Mouse (Mus musculus): ENCODE data around the gene Trim69.

Gene Trim69

GRCm38 (mm10) chr2:122160680-122161079 is at the start of gene Trim69:
Gene Trim69, plus strand, starts transcription at chr2:122160700.
- peak; percentile 78 to 90 for DNase-seq

- no peak for DNase-seq
These were observed 43.6 kb upstream of the Trim69 start for GRCm38 (mm10) chr2:122116888-122117287.

GRCm38 (mm10) chr2:122117961-122118958 is 42.2 kb upstream of the Trim69 start, which contains the start of gene Spg11:
Gene Spg11, minus strand, starts transcription at chr2:122118386.
- DNase-seq, result peak; percentile 98 to 99

GRCm38 (mm10) chr2:122125680-122126572 is 34.6 kb upstream of the Trim69 start:
- no peak for DNase-seq

GRCm38 (mm10) chr2:122126765-122127347 is 33.6 kb upstream of the Trim69 start:
- no peak for DNase-seq

- DNase-seq, result no peak
These were observed 32.9 kb upstream of the Trim69 start for GRCm38 (mm10) chr2:122127635-122128034.

GRCm38 (mm10) chr2:122132078-122132477 is 28.4 kb upstream of the Trim69 start:
- DNase-seq, result no peak

- no peak for DNase-seq
These were observed 27.9 kb upstream of the Trim69 start for GRCm38 (mm10) chr2:122132618-122133017.

GRCm38 (mm10) chr2:122137839-122138465 is 22.5 kb upstream of the Trim69 start:
- no peak for DNase-seq

GRCm38 (mm10) chr2:122140815-122141214 is 19.7 kb upstream of the Trim69 start:
- no peak for DNase-seq

GRCm38 (mm10) chr2:122141332-122141967 is 19.1 kb upstream of the Trim69 start:
- DNase-seq, result no peak

GRCm38 (mm10) chr2:122143111-122143510 is 17.4 kb upstream of the Trim69 start:
- no peak for DNase-seq

- no peak for DNase-seq
These were observed 14.7 kb upstream of the Trim69 start for GRCm38 (mm10) chr2:122145756-122146155.

- peak in 1 of 2 experiments; percentile 13 for DNase-seq
These were observed 13.8 kb upstream of the Trim69 start for GRCm38 (mm10) chr2:122146687-122147086.

GRCm38 (mm10) chr2:122147508-122148241 is 12.8 kb upstream of the Trim69 start, which contains the start of gene B2m:
Gene B2m, plus strand, starts transcription at chr2:122147686.
- DNase-seq, result peak; percentile 93 to 95

- peak; percentile 78 to 83 for DNase-seq
These were observed 12.1 kb upstream of the Trim69 start for GRCm38 (mm10) chr2:122148242-122148917.

GRCm38 (mm10) chr2:122149316-122149715 is 11.2 kb upstream of the Trim69 start:
- DNase-seq, result no peak

- DNase-seq, result no peak
These were observed 10.8 kb upstream of the Trim69 start for GRCm38 (mm10) chr2:122149716-122150115.

- DNase-seq, result no peak
These were observed 9.3 kb upstream of the Trim69 start for GRCm38 (mm10) chr2:122151221-122151620.

GRCm38 (mm10) chr2:122152850-122153249 is 7.7 kb upstream of the Trim69 start:
- DNase-seq, result no peak
